Mouse (Mus musculus) kidney, postnatal 25 days (tissue): ENCODE measurements around the gene Gm21887.
A peak's percentile ranks its signal among the peaks of the same experiment; 100 is the strongest.
"Not testable (repeated sequence)": the region's sequence is repeated elsewhere in the genome, so short reads cannot be mapped to it uniquely, and the experiment has no call there.

Source experiments
- DNase-seq, 2 experiments: peaks; one replicate each; pipeline ENCODE4 v3.0.0; 2021; ENCODE audit warnings: mixed read lengths in 2 of 2

The Gm21887 gene

DNA sequence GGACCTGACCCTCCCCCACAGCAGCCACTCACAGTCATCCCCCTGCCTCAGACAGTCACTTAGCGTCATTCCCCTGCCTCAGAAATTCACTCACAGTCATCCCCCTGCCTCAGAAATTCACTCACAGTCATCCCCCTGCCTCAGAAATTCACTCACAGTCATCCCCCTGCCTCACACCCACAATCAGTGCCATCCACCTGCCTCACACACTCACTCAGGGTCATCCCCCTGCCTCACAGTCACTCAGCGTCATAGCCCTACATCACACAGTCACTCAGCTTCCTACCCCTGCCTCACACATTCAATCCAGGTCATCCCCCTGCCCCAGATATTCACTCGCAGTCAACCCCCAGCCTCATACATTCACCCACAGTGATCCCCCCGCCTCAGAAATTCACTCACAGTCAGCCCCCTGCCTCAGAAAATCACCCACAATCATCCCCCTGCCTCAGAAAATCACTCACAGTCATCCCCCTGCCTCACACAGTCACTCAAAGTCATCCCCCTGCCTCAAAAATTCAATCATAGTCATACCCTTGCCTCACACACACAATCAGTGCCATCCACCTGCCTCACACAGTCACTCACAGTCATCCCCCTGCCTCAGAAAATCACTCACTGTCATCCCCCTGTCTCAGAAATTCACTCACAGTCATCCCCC, 10.8 kb upstream of the Gm21887 start:
- not testable (repeated sequence) for DNase-seq

DNA sequence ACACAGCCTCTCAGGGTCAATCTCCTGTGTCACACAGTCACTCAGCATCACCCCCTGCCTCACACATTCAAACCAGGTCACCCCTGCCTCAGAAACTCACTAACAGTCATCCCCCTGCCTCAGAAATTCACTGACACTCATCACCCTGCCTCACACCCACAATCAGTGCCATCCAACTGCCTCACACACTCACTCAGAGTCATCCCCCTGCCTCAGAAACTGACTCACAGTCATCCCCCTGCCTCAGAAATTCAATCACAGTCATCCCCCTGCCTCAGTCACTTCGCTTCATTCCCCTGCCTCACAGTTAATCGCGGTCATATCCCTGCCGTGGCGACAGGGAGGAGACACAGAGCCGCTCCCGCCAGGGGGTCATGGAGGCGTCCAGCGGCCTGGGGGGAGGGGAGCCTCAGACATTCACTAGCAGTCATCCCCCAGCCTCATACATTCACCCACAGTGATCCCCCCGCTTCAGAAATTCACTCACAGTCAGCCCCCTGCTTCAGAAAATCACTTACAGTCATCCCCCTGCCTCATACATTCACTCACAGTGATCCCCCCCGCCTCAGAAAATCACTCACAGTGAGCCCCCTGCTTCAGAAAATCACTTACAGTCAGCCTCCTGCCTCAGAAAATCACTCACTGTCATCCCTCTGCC, 10.1 kb upstream of the Gm21887 start:
- DNase-seq: peak; percentile 25 to 81

DNA sequence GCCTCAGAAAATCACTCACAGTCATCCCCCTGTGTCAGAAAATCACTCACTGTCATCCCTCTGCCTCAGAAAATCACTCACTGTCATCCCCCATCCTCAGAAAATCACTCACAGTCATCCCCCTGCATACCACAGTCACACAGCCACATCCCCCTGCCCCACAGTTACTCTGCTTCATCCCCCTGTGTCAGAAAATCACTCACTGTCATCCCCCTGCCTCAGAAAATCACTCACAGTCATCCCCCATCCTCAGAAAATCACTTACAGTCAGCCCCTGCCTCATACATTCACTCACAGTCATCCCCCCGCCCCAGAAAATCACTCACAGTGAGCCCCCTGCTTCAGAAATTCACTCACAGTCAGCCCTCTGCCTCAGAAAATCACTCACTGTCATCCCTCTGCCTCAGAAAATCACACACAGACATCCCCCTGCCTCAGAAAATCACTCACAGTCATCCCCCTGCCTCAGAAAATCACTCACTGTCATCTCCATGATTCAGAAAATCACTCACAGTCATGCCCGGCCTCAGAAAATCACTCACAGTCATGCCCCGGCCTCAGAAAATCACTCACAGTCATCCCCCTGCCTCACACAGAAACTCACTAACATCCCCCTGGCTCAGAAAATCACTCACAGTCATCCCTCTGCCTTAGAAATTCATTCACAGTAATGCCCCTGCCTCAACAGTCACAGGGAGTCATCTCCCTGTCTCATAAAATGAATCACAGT, 9.4 kb upstream of the Gm21887 start:
- DNase-seq: peak in 1 of 2 experiments; percentile 32

DNA sequence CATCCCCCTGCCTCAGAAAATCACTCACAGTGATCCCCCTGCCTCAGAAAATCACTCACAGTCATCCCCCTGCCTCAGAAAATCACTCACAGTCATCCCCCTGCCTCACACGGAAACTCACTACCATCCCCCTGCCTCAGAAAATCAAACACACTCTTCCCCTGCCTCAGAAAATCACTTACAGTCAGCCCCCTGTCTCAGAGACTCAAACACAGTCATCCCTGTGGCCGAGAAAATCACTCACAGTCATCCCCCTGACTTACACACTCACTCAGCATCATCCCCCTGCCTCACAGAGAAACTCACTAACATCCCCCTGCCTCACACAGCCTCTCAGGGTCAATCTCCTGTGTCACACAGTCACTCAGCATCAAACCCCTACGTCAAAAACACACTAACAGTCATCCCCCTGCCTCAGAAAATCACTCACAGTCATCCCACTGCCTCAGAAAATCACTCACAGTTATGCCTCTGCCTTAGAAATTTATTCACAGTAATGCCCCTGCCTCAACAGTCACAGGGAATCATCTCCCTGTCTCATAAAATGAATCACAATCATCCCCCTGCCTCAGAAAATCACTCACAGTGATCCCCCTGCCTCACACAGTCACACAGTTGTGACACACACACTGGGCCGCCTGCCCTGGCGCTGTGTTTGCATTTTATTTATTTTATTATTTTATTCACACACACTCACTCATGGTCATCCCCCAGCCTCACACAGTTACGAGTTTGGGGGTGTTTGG, 8.6 kb upstream of the Gm21887 start:
- peak in 1 of 2 experiments; percentile 43 for DNase-seq

DNA sequence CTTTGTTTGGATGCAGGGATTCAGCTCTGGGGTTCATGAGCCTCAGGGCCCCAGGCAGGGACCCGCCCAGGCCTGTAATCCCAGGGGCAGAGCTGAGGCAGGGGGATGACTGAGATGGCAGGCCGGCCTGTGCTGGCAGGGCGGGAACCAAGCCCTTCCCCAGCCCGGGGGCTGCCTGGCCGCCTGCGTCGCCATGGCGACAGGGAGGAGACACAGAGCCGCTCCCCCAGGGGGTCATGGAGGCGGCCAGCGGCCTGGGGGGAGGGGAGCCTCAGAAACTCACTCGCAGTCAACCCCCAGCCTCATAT, 8.1 kb upstream of the Gm21887 start:
- DNase-seq: not testable (repeated sequence)

DNA sequence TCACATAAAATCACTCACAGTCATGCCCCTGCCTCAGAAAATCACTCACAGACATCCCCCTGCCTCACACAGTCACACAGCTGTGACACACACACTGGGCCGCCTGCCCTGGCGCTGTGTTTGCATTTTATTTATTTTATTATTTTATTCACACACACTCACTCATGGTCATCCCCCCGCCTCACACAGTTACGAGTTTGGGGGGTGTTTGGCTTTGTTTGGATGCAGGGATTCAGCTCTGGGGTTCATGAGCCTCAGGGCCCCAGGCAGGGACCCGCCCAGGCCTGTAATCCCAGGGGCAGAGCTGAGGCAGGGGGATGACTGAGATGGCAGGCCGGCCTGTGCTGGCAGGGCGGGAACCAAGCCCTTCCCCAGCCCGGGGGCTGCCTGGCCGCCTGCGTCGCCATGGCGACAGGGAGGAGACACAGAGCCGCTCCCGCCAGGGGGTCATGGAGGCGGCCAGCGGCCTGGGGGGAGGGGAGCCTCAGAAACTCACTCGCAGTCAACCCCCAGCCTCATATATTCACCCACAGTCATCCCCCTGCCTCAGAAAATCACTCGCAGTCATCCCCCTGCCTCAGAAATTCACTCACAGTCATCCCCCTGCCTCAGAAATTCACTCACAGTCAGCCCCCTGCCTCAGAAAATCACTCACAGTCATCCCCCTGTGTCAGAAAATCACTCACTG, 6.8 kb upstream of the Gm21887 start:
- peak; percentile 46 to 82 for DNase-seq

DNA sequence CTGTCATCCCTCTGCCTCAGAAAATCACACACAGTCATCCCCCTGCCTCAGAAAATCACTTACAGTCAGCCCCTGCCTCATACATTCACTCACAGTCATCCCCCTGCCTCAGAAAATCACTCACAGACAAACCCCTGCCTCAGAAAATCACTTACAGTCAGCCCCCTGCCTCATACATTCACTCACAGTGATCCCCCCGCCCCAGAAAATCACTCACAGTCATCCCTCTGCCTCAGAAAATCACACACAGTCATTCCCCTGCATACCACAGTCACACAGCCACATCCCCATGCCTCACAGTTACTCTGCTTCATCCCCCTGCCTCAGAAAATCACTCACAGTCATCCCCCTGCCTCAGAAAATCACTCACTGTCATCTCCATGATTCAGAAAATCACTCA, 5.9 kb upstream of the Gm21887 start:
- peak in 1 of 2 experiments; percentile 38 for DNase-seq

DNA sequence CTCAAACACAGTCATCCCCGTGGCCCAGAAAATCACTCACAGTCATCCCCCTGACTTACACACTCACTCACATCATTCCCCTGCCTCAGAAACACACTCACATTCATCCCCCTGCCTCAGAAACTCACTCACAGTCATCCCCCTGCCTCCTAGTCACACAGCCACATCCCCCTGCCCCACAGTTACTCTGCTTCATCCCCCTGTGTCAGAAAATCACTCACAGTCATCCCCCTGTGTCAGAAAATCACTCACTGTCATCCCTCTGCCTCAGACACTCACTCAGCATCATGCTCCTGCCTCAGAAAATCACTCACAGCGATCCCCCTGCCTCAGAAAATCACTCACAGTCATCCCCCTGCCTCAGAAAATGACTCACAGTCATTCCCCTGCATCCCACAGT, 5.2 kb upstream of the Gm21887 start:
- peak in 1 of 2 experiments; percentile 49 for DNase-seq

DNA sequence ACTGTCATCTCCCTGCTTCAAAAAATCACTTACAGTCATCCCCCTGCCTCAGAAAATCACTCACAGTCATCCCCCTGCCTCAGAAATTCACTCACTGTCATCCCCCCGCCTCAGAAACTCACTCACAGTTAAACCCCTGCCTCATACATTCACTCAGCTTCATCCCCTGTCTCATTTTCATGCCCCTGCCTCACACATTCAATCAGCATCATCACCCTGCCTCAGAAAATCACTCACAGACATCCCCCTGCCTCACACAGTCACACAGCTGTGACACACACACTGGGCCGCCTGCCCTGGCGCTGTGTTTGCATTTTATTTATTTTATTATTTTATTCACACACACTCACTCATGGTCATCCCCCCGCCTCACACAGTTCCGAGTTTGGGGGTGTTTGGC, 4.7 kb upstream of the Gm21887 start:
- DNase-seq: peak in 1 of 2 experiments; percentile 61

DNA sequence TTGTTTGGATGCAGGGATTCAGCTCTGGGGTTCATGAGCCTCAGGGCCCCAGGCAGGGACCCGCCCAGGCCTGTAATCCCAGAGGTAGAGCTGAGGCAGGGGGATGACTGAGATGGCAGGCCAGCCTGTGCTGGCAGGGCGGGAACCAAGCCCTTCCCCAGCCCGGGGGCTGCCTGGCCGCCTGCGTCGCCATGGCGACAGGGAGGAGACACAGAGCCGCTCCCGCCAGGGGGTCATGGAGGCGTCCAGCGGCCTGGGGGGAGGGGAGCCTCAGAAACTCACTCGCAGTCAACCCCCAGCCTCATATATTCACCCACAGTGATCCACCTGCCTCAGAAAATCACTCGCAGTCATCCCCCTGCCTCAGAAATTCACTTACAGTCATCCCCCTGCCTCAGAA, 4.3 kb upstream of the Gm21887 start:
- DNase-seq: peak; percentile 35 to 83

DNA sequence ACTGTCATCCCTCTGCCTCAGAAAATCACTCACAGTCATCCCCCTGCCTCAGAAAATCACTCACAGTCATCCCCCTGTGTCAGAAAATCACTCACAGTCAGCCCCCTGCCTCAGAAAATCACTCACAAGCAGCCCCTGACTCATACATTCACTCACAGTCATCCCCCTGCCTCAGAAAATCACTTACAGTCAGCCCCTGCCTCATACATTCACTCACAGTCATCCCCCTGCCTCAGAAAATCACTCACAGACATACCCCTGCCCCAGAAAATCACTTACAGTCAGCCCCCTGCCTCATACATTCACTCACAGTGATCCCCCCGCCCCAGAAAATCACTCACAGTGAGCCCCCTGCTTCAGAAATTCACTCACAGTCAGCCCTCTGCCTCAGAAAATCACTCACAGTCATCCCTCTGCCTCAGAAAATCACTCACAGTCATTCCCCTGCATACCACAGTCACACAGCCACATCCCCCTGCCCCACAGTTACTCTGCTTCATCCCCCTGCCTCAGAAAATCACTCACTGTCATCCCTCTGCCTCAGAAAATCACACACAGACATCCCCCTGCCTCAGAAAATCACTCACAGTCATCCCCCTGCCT, 3.7 kb upstream of the Gm21887 start:
- peak in 1 of 2 experiments; percentile 28 for DNase-seq

DNA sequence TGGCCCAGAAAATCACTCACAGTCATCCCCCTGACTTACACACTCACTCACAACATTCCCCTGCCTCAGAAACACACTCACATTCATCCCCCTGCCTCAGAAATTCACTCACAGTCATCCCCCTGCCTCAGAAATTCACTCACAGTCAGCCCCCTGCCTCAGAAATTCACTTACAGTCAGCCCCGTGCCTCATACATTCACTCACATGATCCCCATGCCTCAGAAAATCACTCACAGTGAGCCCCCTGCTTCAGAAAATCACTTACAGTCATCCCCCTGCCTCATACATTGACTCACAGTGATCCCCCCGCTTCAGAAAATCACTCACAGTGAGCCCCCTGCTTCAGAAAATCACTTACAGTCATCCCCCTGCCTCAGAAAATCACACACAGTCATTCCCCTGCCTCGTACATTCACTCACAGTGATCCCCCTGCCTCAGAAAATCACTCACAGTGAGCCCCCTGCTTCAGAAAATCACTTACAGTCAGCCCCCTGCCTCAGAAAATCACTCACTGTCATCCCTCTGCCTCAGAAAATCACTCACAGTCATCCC, 2.7 kb upstream of the Gm21887 start:
- DNase-seq: peak in 1 of 2 experiments; percentile 44

DNA sequence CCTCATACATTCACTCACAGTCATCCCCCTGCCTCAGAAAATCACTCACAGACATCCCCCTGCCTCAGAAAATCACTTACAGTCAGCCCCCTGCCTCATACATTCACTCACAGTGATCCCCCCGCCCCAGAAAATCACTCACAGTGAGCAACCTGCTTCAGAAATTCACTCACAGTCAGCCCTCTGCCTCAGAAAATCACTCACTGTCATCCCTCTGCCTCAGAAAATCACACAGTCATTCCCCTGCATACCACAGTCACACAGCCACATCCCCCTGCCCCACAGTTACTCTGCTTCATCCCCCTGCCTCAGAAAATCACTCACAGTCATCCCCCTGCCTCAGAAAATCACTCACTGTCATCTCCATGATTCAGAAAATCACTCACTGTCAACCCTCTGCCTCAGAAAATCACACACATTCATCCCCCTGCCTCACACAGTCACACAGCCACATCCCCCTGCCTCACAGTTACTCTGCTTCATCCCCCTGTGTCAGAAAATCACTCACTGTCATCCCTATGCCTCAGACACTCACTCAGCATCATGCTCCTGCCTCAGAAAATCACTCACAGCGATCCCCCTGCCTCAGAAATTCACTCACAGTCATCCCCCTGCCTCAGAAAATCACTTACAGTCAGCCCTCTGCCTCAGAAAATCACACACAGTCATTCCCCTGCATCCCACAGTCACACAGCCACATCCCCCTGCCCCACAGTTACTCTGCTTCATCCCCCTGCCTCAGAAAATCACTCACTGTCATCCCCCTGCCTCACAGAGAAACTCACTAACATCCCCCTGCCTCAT, 1.9 kb upstream of the Gm21887 start:
- DNase-seq: peak in 1 of 2 experiments; percentile 39

DNA sequence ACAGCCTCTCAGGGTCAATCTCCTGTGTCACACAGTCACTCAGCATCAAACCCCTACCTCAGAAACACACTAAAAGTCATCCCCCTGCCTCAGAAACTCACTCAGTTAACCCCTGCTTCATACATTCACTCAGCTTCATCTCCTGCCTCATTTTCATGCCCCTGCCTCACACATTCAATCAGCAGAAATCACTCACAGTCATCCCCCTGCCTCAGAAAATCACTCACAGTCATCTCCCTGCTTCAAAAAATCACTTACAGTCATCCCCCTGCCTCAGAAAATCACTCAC, 1.3 kb upstream of the Gm21887 start:
- peak in 1 of 2 experiments; percentile 33 for DNase-seq

DNA sequence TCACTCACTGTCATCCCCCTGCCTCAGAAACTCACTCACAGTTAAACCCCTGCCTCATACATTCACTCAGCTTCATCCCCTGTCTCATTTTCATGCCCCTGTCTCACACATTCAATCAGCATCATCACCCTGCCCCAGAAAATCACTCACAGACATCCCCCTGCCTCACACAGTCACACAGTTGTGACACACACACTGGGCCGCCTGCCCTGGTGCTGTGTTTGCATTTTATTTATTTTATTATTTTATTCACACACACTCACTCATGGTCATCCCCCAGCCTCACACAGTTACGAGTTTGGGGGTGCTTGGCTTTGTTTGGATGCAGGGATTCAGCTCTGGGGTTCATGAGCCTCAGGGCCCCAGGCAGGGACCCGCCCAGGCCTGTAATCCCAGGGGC, 875 bp upstream of the Gm21887 start:
- DNase-seq: peak; percentile 20 to 71

DNA sequence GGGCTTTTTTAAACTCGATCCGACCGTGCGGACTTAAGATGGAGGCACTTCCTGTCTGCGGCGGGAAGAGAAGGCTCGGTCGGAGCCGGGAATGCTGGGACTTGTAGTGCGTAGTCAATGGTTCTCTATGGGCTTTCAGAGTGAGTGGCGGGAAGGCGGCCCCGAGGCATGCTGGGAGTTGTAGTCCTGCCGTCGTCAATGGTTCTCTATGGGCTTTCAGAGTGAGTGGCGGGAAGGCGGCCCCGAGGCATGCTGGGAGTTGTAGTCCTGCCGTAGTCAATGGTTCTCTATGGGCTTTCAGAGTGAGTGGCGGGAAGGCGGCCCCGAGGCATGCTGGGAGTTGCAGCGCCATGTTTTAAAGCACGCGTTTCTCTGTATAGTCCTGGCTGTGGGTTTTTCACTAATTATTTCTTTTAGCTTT, 352 bp downstream of the Gm21887 start:
- DNase-seq: peak; percentile 100

DNA sequence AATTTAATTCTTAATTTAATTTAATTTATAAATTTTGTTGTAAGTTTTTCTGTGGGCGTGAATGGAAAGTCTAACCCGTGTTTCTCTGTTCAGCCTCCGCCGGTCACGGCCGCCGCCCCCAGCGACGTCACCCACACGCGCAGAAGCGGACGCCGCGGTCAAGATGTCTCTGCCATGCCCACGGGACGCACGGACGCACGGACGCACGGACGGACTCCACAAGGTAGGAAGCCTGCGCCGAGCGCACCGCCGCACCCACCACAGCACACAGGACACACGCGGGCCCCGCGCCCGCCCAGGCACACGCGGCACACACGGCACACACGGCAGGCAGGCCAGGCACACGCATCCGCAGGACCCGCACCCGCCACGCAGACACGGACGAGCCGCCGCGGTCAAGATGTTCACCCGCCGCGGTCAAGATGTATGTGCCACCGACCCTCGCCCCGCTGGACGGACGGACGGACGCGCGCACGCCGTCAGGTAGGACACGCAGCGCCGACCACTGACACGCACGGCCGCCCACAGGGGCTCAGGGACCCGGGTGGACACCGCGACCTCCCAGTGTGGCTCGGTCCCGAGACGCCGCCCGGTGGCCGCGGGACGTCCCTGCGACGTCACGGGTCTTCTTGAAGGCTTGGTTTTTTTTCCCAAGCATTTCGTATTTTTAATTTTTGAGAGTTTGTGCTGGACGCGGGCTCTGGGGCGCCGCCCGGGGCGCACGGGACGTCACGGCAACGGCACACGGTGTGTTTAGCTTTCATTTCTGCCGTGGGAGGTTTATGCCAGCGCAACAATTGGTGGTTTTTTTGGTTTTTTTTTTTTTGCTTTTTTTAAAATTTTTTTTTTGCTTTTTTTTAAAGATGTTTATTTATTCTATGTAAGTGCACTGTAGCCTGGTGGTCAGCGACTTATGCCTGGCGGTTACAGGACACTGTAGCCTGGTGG, 1.4 kb downstream of the Gm21887 start:
- DNase-seq: peak; percentile 55 to 91

DNA sequence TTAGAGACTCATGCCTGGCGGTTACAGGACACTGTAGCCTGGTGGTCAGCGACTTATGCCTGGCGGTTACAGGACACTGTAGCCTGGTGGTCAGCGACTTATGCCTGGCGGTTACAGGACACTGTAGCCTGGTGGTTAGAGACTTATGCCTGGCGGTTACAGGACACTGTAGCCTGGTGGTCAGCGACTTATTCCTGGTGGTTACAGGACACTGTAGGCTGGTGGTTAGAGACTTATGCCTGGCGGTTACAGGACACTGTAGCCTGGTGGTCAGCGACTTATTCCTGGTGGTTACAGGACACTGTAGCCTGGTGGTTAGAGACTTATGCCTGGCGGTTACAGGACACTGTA, 2.0 kb downstream of the Gm21887 start:
- DNase-seq: not testable (repeated sequence)

DNA sequence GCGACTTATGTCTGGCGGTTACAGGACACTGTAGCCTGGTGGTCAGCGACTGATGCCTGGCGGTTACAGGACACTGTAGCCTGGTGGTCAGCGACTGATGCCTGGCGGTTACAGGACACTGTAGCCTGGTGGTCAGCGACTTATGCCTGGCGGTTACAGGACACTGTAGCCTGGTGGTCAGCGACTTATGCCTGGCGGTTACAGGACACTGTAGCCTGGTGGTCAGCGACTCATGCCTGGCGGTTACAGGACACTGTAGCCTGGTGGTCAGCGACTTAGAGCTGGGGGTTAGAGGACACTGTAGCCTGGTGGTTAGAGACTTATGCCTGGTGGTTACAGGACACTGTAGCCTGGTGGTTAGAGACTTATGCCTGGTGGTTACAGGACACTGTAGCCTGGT, 4.0 kb downstream of the Gm21887 start:
- DNase-seq: peak in 1 of 2 experiments; percentile 43

DNA sequence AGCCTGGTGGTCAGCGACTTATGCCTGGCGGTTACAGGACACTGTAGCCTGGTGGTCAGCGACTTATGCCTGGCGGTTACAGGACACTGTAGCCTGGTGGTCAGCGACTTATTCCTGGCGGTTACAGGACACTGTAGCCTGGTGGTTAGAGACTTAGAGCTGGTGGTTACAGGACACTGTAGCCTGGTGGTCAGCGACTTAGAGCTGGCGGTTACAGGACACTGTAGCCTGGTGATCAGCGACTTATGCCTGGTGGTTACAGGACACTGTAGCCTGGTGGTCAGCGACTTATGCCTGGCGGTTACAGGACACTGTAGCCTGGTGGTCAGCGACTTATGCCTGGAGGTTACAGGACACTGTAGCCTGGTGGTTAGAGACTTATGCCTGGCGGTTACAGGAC, 4.6 kb downstream of the Gm21887 start:
- peak in 1 of 2 experiments; percentile 41 for DNase-seq
